Mouse (Mus musculus): ENCODE results near the gene Spdya.
"Not testable (repeated sequence)": the region's sequence is repeated elsewhere in the genome, so short reads cannot be mapped to it uniquely, and the experiment has no call there.

Gene Spdya

DNA sequence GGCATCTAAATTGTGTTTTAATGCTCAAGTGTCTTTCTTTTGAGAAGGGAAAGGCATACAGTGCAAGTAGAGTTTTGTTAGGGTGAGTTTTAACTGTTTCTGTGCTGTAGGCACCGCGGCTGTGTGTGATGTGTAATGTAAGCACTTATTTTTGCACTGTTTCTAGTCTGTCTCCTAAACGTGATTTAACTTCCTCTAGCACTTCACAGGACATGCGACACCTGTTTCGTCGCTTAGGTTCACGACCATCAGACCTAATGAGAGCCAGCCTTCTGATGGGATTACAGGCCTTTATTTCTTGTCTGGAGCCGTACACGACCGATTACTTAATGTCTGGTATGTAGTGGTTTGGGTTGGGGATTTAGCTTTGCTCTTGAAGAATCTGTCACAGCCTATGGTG, 79.9 kb downstream of the Spdya start:
- DNase-seq (ENCODE audit: low read depth, low spot score), result no peak

DNA sequence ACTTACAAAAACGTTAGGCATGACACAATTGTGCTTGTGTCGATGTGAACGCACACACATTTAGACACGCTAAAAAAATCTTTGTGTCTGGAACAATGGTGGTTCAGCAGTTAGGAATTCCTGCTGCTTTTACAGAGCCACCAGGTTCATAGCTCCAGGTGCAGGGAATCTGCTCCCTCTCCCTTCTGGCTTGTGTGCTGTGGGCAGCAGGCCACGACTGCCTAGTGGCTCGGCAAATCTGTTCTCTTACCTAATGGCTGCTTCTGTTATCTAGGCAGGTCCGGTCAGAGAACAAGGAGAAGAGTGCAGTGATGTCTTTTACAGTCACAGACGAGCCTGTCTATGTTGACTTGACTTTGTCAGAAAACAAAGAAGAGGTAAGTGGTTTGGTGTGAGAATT, 81.5 kb downstream of the Spdya start:
- no peak for DNase-seq (ENCODE audit: low read depth, low spot score)

DNA sequence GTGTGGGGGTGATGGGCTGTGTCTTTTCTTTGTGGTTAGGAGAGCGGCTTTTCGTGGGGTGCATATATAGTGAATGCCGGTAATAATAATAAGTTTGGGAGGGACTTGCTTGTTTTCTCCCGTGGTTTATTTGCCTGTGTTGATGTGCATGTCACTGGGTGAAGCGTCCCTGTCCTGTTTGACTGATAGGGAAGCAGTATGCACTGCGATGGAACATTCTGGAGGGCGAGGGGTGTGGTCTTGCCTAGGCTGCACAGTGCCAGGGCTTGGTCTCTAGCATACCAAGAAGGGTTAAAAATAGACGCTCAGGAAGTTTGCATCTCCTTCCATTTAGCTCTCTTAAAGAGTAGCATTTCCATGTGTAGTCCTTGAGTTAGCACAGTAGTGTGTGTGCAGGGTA, 84.9 kb downstream of the Spdya start:
- no peak for DNase-seq (ENCODE audit: low read depth, low spot score)

DNA sequence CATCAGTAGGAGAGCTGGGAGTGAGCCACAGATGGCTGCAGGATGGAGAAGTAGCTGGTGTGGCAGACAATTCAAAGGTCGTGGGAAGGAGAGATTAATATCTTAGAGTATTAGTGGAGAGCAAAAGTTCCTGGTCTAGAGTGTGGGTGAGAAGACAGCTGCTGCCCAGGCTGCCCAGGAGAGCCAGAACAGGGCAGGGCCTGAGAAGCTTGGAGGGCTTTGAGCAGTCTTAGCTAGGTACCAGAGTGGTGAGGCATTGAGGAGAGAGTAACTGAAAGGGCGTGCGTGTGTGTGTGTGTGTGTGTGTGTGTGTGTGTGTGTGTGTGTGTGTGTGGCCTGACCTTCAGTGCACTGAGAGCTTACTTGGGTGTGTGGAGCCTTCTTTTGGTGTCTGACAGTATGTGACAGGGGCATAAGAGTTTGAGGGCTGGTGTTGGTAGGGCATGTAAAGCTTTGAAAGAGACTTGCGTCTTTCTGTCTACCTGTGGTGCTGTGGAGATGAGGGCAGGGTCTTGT, 85.9 kb downstream of the Spdya start:
- DNase-seq (ENCODE audit: low read depth, low spot score), result no peak

DNA sequence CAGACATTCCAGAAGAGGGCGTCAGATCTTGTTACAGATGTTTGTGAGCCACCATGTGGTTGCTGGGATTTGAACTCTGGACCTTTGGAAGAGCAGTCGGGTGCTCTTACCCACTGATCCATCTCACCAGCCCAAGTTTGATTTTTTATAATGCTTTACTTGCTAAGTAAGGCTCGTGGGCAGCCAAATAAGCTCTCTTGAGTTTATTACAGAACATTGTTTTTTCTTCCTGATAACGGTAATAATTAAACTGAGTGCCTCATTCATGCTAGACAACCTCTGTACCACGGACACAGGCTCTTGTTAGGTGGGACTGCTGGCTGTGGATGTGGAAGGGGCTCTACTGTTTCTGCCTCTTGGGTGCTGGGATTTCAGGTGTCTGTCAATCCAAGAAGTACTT, 87.2 kb downstream of the Spdya start:
- DNase-seq (ENCODE audit: low read depth, low spot score), result not testable (repeated sequence)
